Mouse (Mus musculus) bone marrow, adult 2 months (tissue): ENCODE measurements around the gene Colgalt1.

ENCODE experiments used
- CTCF ChIP-seq: fragments of 200-500 bp; IDR thresholded peaks from 2 replicates; pipeline ENCODE4 v1.5.1; 2011; ENCODE audit warnings: low read length, control low read depth; ENCODE audit not compliant: control insufficient read depth, insufficient read depth
- POLR2A ChIP-seq: fragments of 200-500 bp; IDR thresholded peaks from 2 replicates; pipeline ENCODE4 v1.6.1; 2011; ENCODE audit warnings: low read depth, mild to moderate bottlenecking, control low read depth, low read length, borderline replicate concordance; ENCODE audit not compliant: control insufficient read depth

- TF ChIP-seq CTCF, result no peak
- TF ChIP-seq POLR2A, result no peak
Measured at GRCm38 (mm10) chr8:71612141-71612540, 1.3 kb downstream of the Colgalt1 start.
